Mouse (Mus musculus) forebrain, embryonic 11.5 days (tissue): ENCODE results near the gene Scaf4. TPM values are rescaled to one million over a fixed set of nuclear protein-coding genes. Genes with fewer than 3 reads are reported as not detected.

Source experiments
- ATAC-seq: fragments of 200-750 bp; cut with Nextera tagmentation; replicated peaks from 2 replicates; pipeline ENCODE4 v1.8.0; 2017; ENCODE audit warnings: moderate TSS enrichment; ENCODE audit not compliant: low FRiP score
- DNase-seq: peaks from one replicate; pipeline ENCODE4 v3.0.0-alpha.2; 2017; ENCODE audit warnings: low spot score
- H3K27ac ChIP-seq: fragments of 300-500 bp; sonication (generic); 2 replicates; pipeline ENCODE4 v1.5.1; 2014; ENCODE audit warnings: low read depth, low read length
- H3K27me3 ChIP-seq: fragments of 300-500 bp; sonication (generic); 2 replicates; pipeline ENCODE4 v1.6.1; 2014; ENCODE audit warnings: mild to moderate bottlenecking, low read length, mixed read lengths; ENCODE audit not compliant: control insufficient read depth, insufficient read depth
- H3K36me3 ChIP-seq: fragments of 300-500 bp; sonication (generic); 2 replicates; pipeline ENCODE4 v1.6.1; 2014; ENCODE audit warnings: mild to moderate bottlenecking, low read length, moderate library complexity, mixed read lengths; ENCODE audit not compliant: control insufficient read depth, insufficient read depth
- H3K4me1 ChIP-seq: fragments of 300-500 bp; sonication (generic); replicated peaks from 2 replicates; pipeline ENCODE4 v1.6.1; 2014; ENCODE audit warnings: low read length, mixed read lengths; ENCODE audit not compliant: control insufficient read depth, insufficient read depth
- H3K4me2 ChIP-seq: fragments of 300-500 bp; sonication (generic); 2 replicates; pipeline ENCODE4 v1.6.1; 2014; ENCODE audit warnings: low read depth, mild to moderate bottlenecking, low read length, moderate library complexity, mixed read lengths; ENCODE audit not compliant: severe bottlenecking
- H3K4me3 ChIP-seq: fragments of 300-500 bp; sonication (generic); 2 replicates; pipeline ENCODE4 v1.5.1; 2014; ENCODE audit warnings: low read depth, low read length
- H3K9ac ChIP-seq: fragments of 300-500 bp; sonication (generic); 2 replicates; pipeline ENCODE4 v1.6.1; 2014; ENCODE audit warnings: low read length
- H3K9me3 ChIP-seq: fragments of 300-500 bp; sonication (generic); 2 replicates; pipeline ENCODE4 v1.6.1; 2016; ENCODE audit warnings: low read length, mixed read lengths; ENCODE audit not compliant: control insufficient read depth
- WGBS: fragments of 180-500 bp; shearing (Covaris S2); extraction: QIAGEN DNeasy Blood & Tissue Kit; methylation state at CpG from one replicate; pipeline ENCODE4 v1.1.7; 2014; 5-methylcytosine and 5-hydroxymethylcytosine counted together
- polyA plus RNA-seq: library from polyadenylated mRNA; unstranded; fragments of >200 nt; fragmentation: Nextera tagmentation; extraction: Ambion mirVana; gene quantifications from 2 replicates; pipeline ENCODE4 v1.2.1, GENCODE M21; 2014

Scaf4 gene
- polyA plus RNA-seq, 1 experiment from 2014 or later, result 43.0 TPM

- Histone ChIP-seq H3K36me3 (no peaks in the 10 kb centered on the region), H3K4me2 (no peak overlapping the region), H3K27me3 (no peaks in the 10 kb centered on the region), H3K4me1 (peaks cover 4% of the 10 kb centered on the region; the same call in 1 of the 2 replicates), H3K4me3 (no peak overlapping the region), H3K9ac (no peak overlapping the region), H3K27ac (no peak overlapping the region), H3K9me3 (no peaks in the 10 kb centered on the region)
- no peak for DNase-seq
- no peak for ATAC-seq
- 89% methylated on average over 4 of the region's 4 CpGs for WGBS
These were observed 31.6 kb upstream of the Scaf4 start for GRCm38 (mm10) chr16:90315881-90316280.

- 84% methylated on average over 13 of the region's 13 CpGs for WGBS
- Histone ChIP-seq H3K9ac (no peak overlapping the region), H3K4me1 (no peaks in the 10 kb centered on the region), H3K36me3 (no peaks in the 10 kb centered on the region), H3K9me3 (no peaks in the 10 kb centered on the region), H3K27me3 (no peaks in the 10 kb centered on the region), H3K27ac (no peak overlapping the region), H3K4me2 (no peak overlapping the region), H3K4me3 (no peak overlapping the region)
- no peak for DNase-seq
- ATAC-seq, result peak; percentile 42
These were observed 28.3 kb upstream of the Scaf4 start for GRCm38 (mm10) chr16:90312449-90313082.

- DNase-seq (no peak), ATAC-seq (no peak)
- Histone ChIP-seq H3K9me3 (no peaks in the 10 kb centered on the region), H3K36me3 (no peaks in the 10 kb centered on the region), H3K27me3 (no peaks in the 10 kb centered on the region), H3K4me1 (no peaks in the 10 kb centered on the region), H3K27ac (no peak overlapping the region), H3K4me3 (no peak overlapping the region), H3K4me2 (no peak overlapping the region), H3K9ac (no peak overlapping the region)
- 83% methylated on average over 11 of the region's 11 CpGs for WGBS
These were observed 26.3 kb upstream of the Scaf4 start for GRCm38 (mm10) chr16:90310488-90311135.

GRCm38 (mm10) chr16:90309784-90310183, 25.5 kb upstream of the Scaf4 start:
- no peak overlapping the region for H3K4me2 ChIP-seq
- WGBS, result 49% methylated on average over 3 of the region's 3 CpGs
- no peak for ATAC-seq

GRCm38 (mm10) chr16:90303988-90304299, 19.6 kb upstream of the Scaf4 start:
- Histone ChIP-seq H3K4me1 (no peaks in the 10 kb centered on the region), H3K4me2 (no peak overlapping the region), H3K4me3 (no peak overlapping the region), H3K36me3 (no peaks in the 10 kb centered on the region), H3K27me3 (no peaks in the 10 kb centered on the region), H3K9ac (no peak overlapping the region), H3K9me3 (no peaks in the 10 kb centered on the region), H3K27ac (no peak overlapping the region)
- ATAC-seq, result no peak
- DNase-seq, result no peak
- WGBS, result 99% methylated on average over 2 of the region's 2 CpGs

More at GRCm38 (mm10) chr16:90309784-90310183, 25.5 kb upstream of the Scaf4 start:
- Histone ChIP-seq H3K9ac (no peak overlapping the region), H3K4me1 (no peaks in the 10 kb centered on the region), H3K27ac (no peak overlapping the region), H3K27me3 (no peaks in the 10 kb centered on the region), H3K9me3 (no peaks in the 10 kb centered on the region), H3K36me3 (no peaks in the 10 kb centered on the region), H3K4me3 (no peak overlapping the region)
- DNase-seq, result no peak

GRCm38 (mm10) chr16:90303286-90303987, 19.1 kb upstream of the Scaf4 start:
- no peak overlapping the region for H3K4me2 ChIP-seq
- H3K4me3 ChIP-seq, result no peak overlapping the region
- no peaks in the 10 kb centered on the region for H3K36me3 ChIP-seq
- no peak overlapping the region for H3K9ac ChIP-seq
- no peak overlapping the region for H3K27ac ChIP-seq
- no peaks in the 10 kb centered on the region for H3K27me3 ChIP-seq
- ATAC-seq (no peak), DNase-seq (no peak)
- H3K9me3 ChIP-seq, result no peaks in the 10 kb centered on the region
- no peaks in the 10 kb centered on the region; the same call in 1 of the 2 replicates for H3K4me1 ChIP-seq
- 87% methylated on average over 9 of the region's 9 CpGs for WGBS

GRCm38 (mm10) chr16:90301706-90302105, 17.4 kb upstream of the Scaf4 start:
- 85% methylated on average over 10 of the region's 10 CpGs for WGBS
- no peak overlapping the region for H3K4me3 ChIP-seq
- no peak overlapping the region for H3K4me2 ChIP-seq
- no peak for ATAC-seq
- no peak overlapping the region for H3K9ac ChIP-seq
- H3K27me3 ChIP-seq, result no peaks in the 10 kb centered on the region
- DNase-seq, result no peak
- no peaks in the 10 kb centered on the region for H3K36me3 ChIP-seq
- H3K4me1 ChIP-seq, result peaks cover 4% of the 10 kb centered on the region; the same call in 1 of the 2 replicates
- H3K9me3 ChIP-seq, result no peaks in the 10 kb centered on the region
- H3K27ac ChIP-seq, result no peak overlapping the region

- Histone ChIP-seq H3K9ac (no peak overlapping the region), H3K9me3 (no peaks in the 10 kb centered on the region), H3K27me3 (no peaks in the 10 kb centered on the region), H3K4me2 (no peak overlapping the region), H3K27ac (no peak overlapping the region), H3K4me3 (no peak overlapping the region), H3K36me3 (no peaks in the 10 kb centered on the region), H3K4me1 (peaks cover 4% of the 10 kb centered on the region; the same call in 1 of the 2 replicates)
- DNase-seq, result no peak
- no peak for ATAC-seq
- WGBS, result 93% methylated on average over 11 of the region's 11 CpGs
These were observed 16.6 kb upstream of the Scaf4 start for GRCm38 (mm10) chr16:90300896-90301295.
